Mouse (Mus musculus) heart, postnatal 0 days (tissue): ENCODE measurements around the gene Ncan.

ENCODE experiments used
- CTCF ChIP-seq: IDR thresholded peaks from 2 replicates; pipeline ENCODE4 v1.5.1; 2016; ENCODE audit warnings: antibody characterized with exemption, control low read depth, low read depth
- EP300 ChIP-seq: IDR thresholded peaks from 2 replicates; pipeline ENCODE4 v1.6.1; 2016; ENCODE audit warnings: antibody characterized with exemption, low read depth

DNA sequence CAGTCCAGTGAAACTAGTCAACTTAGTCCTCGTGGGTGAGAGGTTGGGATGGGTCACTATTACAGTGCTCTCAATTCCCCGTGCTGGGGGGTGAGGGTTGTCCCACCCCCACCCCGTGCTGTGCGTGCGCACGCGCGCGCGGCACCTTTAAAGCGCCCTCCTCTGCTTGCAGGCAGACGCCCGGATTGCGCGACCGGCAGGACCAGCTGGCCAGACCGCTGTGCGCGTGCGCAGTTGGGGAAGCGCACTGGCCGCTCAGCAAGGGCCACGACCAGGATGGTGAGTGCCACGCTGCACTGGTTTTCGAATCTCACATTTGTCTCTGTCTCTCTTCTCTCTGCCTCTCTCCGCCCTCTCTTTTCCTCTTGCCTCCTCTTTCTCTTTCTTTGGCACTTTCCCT lies 37.4 kb downstream of the Ncan start, which contains the start of gene Hapln4:
- TF ChIP-seq CTCF (no peak), EP300 (no peak)
